Mouse (Mus musculus): ENCODE results near the gene Zdhhc20. TPM values are rescaled to one million over a fixed set of nuclear protein-coding genes. Genes with fewer than 3 reads are reported as not detected.
"Not testable (repeated sequence)": the region's sequence is repeated elsewhere in the genome, so short reads cannot be mapped to it uniquely, and the experiment has no call there.

Gene Zdhhc20
- 10 to 100 TPM; 33.1 to 35.5 TPM for total RNA-seq (2021)

- peak; percentile 80 to 91 for DNase-seq (ENCODE audit: extremely low spot score in 1 of 2, low spot score in 1 of 2)
Measured at GRCm38 (mm10) chr14:57890011-57890842, at the start of gene Zdhhc20. TSS of gene Zdhhc20 (minus strand) at chr14:57890276.

GRCm38 (mm10) chr14:57937297-57937696 is 47.2 kb upstream of the Zdhhc20 start:
- no peak for DNase-seq (ENCODE audit: extremely low spot score in 1 of 2, low spot score in 1 of 2)

- DNase-seq (ENCODE audit: extremely low spot score in 1 of 2, low spot score in 1 of 2), result no peak
Measured at GRCm38 (mm10) chr14:57934666-57935065, 44.6 kb upstream of the Zdhhc20 start.

- no peak for DNase-seq (ENCODE audit: extremely low spot score in 1 of 2, low spot score in 1 of 2)
Measured at GRCm38 (mm10) chr14:57933608-57934007, 43.5 kb upstream of the Zdhhc20 start.

- DNase-seq (ENCODE audit: extremely low spot score in 1 of 2, low spot score in 1 of 2), result no peak
Measured at GRCm38 (mm10) chr14:57932881-57933443, 42.9 kb upstream of the Zdhhc20 start.

- DNase-seq (ENCODE audit: extremely low spot score in 1 of 2, low spot score in 1 of 2), result no peak
Measured at GRCm38 (mm10) chr14:57921428-57922131, 31.5 kb upstream of the Zdhhc20 start.

- no peak for DNase-seq (ENCODE audit: extremely low spot score in 1 of 2, low spot score in 1 of 2)
Measured at GRCm38 (mm10) chr14:57920568-57921310, 30.7 kb upstream of the Zdhhc20 start.

- no peak for DNase-seq (ENCODE audit: extremely low spot score in 1 of 2, low spot score in 1 of 2)
Measured at GRCm38 (mm10) chr14:57919148-57919875, 29.2 kb upstream of the Zdhhc20 start.

- no peak for DNase-seq (ENCODE audit: extremely low spot score in 1 of 2, low spot score in 1 of 2)
Measured at GRCm38 (mm10) chr14:57915341-57915740, 25.3 kb upstream of the Zdhhc20 start.

GRCm38 (mm10) chr14:57912211-57913007 is 22.3 kb upstream of the Zdhhc20 start:
- DNase-seq (ENCODE audit: extremely low spot score in 1 of 2, low spot score in 1 of 2), result not testable (repeated sequence)

GRCm38 (mm10) chr14:57911787-57912186 is 21.7 kb upstream of the Zdhhc20 start:
- not testable (repeated sequence) for DNase-seq (ENCODE audit: extremely low spot score in 1 of 2, low spot score in 1 of 2)

GRCm38 (mm10) chr14:57911316-57911715 is 21.2 kb upstream of the Zdhhc20 start:
- no peak for DNase-seq (ENCODE audit: extremely low spot score in 1 of 2, low spot score in 1 of 2)

GRCm38 (mm10) chr14:57910501-57911068 is 20.5 kb upstream of the Zdhhc20 start:
- DNase-seq (ENCODE audit: extremely low spot score in 1 of 2, low spot score in 1 of 2), result peak; percentile 78 to 89

GRCm38 (mm10) chr14:57909297-57909696 is 19.2 kb upstream of the Zdhhc20 start:
- no peak for DNase-seq (ENCODE audit: extremely low spot score in 1 of 2, low spot score in 1 of 2)

- DNase-seq (ENCODE audit: extremely low spot score in 1 of 2, low spot score in 1 of 2), result no peak
Measured at GRCm38 (mm10) chr14:57908431-57908830, 18.4 kb upstream of the Zdhhc20 start.

- DNase-seq (ENCODE audit: extremely low spot score in 1 of 2, low spot score in 1 of 2), result no peak
Measured at GRCm38 (mm10) chr14:57901998-57902397, 11.9 kb upstream of the Zdhhc20 start.

- DNase-seq (ENCODE audit: extremely low spot score in 1 of 2, low spot score in 1 of 2), result no peak
Measured at GRCm38 (mm10) chr14:57896882-57897281, 6.8 kb upstream of the Zdhhc20 start.

GRCm38 (mm10) chr14:57896088-57896871 is 6.2 kb upstream of the Zdhhc20 start:
- DNase-seq (ENCODE audit: extremely low spot score in 1 of 2, low spot score in 1 of 2), result not testable (repeated sequence)
